Mouse (Mus musculus): ENCODE measurements around the gene Gm11758.
"Not testable (repeated sequence)": the region's sequence is repeated elsewhere in the genome, so short reads cannot be mapped to it uniquely, and the experiment has no call there.

Gene Gm11758

GRCm38 (mm10) chr4:73876166-73876565, at the start of gene Gm11758:
Gene Gm11758 (minus strand): TSS chr4:73876266.
- in situ Hi-C loops (cut with MboI, MseI), result not testable (repeated sequence)

DNA sequence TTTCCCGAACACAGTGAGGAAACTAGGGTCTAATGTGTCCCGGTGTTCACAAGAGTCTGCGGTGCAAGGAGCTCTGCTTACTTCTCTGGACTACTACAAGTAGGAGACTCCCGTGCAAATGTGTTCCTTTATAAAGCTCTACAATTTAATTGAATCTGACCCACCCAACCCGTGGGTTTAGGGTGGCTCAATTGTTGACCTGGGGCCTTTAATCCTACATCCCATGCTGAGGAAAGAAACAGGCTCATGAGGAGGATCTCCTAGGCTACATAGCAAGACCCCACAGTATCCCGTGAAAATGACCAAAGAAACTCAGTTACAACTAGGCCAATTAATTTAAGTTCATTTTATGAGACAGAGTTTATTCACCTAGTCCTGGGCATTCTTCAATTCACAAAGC, 44.6 kb upstream of the Gm11758 start, which contains the start of gene Gm11756:
Gene Gm11756 (minus strand): TSS at position 101 of the 400 bp plus-strand sequence.
- in situ Hi-C loops (cut with MboI, MseI), result loop anchor here in 1 of 2 experiments (5.0 kb wide), 1 partner anchor 33 kb away; no protein-coding TSS in a partner anchor

DNA sequence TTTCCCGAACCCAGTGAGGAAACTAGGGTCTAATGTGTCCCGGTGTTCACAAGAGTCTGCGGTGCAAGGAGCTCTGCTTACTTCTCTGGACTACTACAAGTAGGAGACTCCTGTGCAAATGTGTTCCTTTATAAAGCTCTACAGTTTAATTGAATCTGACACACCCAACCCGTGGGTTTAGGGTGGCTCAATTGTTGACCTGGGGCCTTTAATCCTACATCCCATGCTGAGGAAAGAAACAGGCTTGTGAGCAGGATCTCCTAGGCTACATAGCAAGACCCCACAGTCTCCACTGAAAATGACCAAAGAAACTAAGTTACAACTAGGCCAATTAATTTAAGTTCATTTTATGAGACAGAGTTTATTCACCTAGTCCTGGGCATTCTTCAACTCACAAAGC, 29.8 kb upstream of the Gm11758 start, which contains the start of gene Gm13871:
Gene Gm13871 (minus strand): TSS at position 101 of the 400 bp plus-strand sequence.
- in situ Hi-C loops (cut with MboI, MseI), result not testable (repeated sequence)

GRCm38 (mm10) chr4:73891012-73891411, 14.9 kb upstream of the Gm11758 start, which contains the start of gene Gm11757:
Gene Gm11757 (minus strand): TSS chr4:73891112.
- in situ Hi-C loops (cut with MboI, MseI), result not testable (repeated sequence)

DNA sequence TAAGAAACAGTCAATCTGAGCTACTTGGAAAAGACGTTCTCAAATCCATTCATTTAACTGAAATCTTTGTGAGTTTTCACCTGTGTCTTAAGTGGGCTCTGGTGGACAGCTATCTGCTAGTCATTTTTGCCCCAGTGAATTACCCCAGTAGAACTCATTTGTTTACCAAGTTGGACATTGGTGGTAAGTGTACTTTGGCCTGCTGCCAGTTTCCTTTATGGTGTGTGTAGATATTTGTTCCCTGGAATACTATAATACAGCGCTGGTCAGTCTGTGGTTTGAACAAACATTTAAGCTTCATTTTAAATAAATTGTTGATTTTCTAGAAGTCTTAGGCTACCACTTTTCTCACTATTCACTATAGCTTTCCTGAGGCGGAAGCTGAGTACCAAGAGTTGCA, 49.5 kb downstream of the Gm11758 start:
- in situ Hi-C loops (cut with MboI, MseI), result no loop called here
